Mouse (Mus musculus): ENCODE results near the gene Nfyc. TPM values are rescaled to one million over a fixed set of nuclear protein-coding genes. Genes with fewer than 3 reads are reported as not detected.

The Nfyc gene
- polyA plus RNA-seq, 1 experiment, result 43.7 TPM

DNA sequence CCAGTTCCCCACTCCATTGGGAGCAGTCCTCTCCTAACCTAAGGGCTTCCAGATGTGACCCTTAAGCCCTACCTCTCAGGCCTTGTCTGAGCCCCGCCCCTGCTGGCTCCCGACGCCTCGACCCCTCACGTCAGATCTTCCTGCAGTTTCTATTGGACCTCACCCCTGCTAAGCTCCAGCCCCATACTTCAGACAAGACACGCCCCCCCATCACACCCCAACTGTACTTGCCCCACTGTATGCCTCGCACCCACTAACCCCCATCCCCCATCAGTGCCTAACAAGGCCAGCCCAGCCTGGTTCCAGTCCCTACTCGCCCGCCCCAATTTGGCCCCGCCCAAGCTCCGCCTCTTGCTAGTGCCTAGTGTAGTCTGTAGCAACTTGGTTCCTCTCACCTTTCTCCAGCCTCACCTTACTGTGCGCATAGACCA lies 115.2 kb downstream of the Nfyc start:
- peak overlapping the region; percentile 29 for H3K4me3 ChIP-seq (replicated peaks; ENCODE audit: control insufficient read depth, low read depth, low read length)
- 5% methylated on average over 12 of the region's 12 CpGs for WGBS
- H3K27ac ChIP-seq (ENCODE audit: control insufficient read depth, insufficient read depth, low read depth, low read length, poor library complexity), result no peak overlapping the region
- TF ChIP-seq CTCF (IDR thresholded peaks at IDR 0.05; ENCODE audit: control insufficient read depth, insufficient read depth, low read length), result no peak
- TF ChIP-seq POLR2A (IDR thresholded peaks at IDR 0.05; ENCODE audit: borderline replicate concordance, control insufficient read depth, low read depth, low read length), result no peak
- peaks cover 2% of the 10 kb centered on the region; the same call in 1 of the 2 replicates for H3K4me1 ChIP-seq (ENCODE audit: control insufficient read depth, insufficient read depth, low read length)

- no peak overlapping the region for H3K27ac ChIP-seq (ENCODE audit: control insufficient read depth, insufficient read depth, low read depth, low read length, poor library complexity)
- 34% methylated on average over 6 of the region's 6 CpGs for WGBS
- H3K4me1 ChIP-seq (ENCODE audit: control insufficient read depth, insufficient read depth, low read length), result peaks cover 2% of the 10 kb centered on the region; the same call in 1 of the 2 replicates
- TF ChIP-seq CTCF (IDR thresholded peaks at IDR 0.05; ENCODE audit: control insufficient read depth, insufficient read depth, low read length) (no peak), POLR2A (IDR thresholded peaks at IDR 0.05; ENCODE audit: borderline replicate concordance, control insufficient read depth, low read depth, low read length) (no peak)
- no peak overlapping the region for H3K4me3 ChIP-seq (replicated peaks; ENCODE audit: control insufficient read depth, low read depth, low read length)
These were observed 117.4 kb downstream of the Nfyc start for GRCm38 (mm10) chr4:120713856-120714497.

DNA sequence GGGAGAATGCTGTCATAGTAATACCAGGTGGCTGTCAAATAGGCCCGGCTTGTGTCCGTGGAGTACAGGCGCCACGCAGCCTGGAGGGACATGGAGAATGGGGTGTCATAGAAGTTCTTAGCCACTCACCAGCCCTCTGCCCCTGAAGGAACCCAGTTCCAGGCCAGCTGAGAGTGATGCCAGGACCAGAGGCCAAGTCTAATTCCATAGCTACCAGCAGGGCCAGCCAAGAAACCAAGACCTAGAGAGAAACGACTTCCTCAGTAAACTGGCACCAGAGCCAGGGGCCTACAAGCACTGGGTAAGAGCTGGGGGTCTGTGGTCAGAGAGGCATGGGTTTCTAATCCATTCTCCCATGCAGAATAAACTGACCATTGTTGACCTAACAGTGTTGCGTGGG lies 118.4 kb downstream of the Nfyc start:
- Histone ChIP-seq H3K4me3 (replicated peaks; ENCODE audit: control insufficient read depth, low read depth, low read length) (no peak overlapping the region), H3K27ac (ENCODE audit: control insufficient read depth, insufficient read depth, low read depth, low read length, poor library complexity) (no peak overlapping the region), H3K4me1 (ENCODE audit: control insufficient read depth, insufficient read depth, low read length) (peaks cover 2% of the 10 kb centered on the region; the same call in 1 of the 2 replicates)
- no peak for TF ChIP-seq POLR2A (IDR thresholded peaks at IDR 0.05; ENCODE audit: borderline replicate concordance, control insufficient read depth, low read depth, low read length)
- 83% methylated on average over 6 of the region's 6 CpGs for WGBS

- TF ChIP-seq POLR2A (IDR thresholded peaks at IDR 0.05; ENCODE audit: borderline replicate concordance, control insufficient read depth, low read depth, low read length) (no peak), CTCF (IDR thresholded peaks at IDR 0.05; ENCODE audit: control insufficient read depth, insufficient read depth, low read length) (no peak)
- Histone ChIP-seq H3K4me1 (ENCODE audit: control insufficient read depth, insufficient read depth, low read length) (peaks cover 2% of the 10 kb centered on the region; the same call in 1 of the 2 replicates), H3K27ac (ENCODE audit: control insufficient read depth, insufficient read depth, low read depth, low read length, poor library complexity) (no peak overlapping the region), H3K4me3 (replicated peaks; ENCODE audit: control insufficient read depth, low read depth, low read length) (no peak overlapping the region)
- 84% methylated on average over 12 of the region's 12 CpGs for WGBS
These were observed 119.1 kb downstream of the Nfyc start for GRCm38 (mm10) chr4:120712236-120712635.

Other genes starting within 250 kb of the Nfyc start
- not detected in 2 replicates for gene Gm8439, start 242.8 kb downstream of the Nfyc start, polyA plus RNA-seq (2011; ENCODE audit: insufficient read depth, insufficient read length, low replicate concordance, missing spikeins)
- gene Cited4, start 165.0 kb downstream of the Nfyc start, polyA plus RNA-seq (2011; ENCODE audit: insufficient read depth, insufficient read length, low replicate concordance, missing spikeins), result 16.7 and 18.3 TPM in 2 replicates
- gene Kcnq4, start 83.0 kb downstream of the Nfyc start, polyA plus RNA-seq (2011; ENCODE audit: insufficient read depth, insufficient read length, low replicate concordance, missing spikeins), result not detected in 2 replicates
- gene Rims3, start 23.2 kb upstream of the Nfyc start, polyA plus RNA-seq (2011; ENCODE audit: insufficient read depth, insufficient read length, low replicate concordance, missing spikeins), result 1.4 and 2.9 TPM in 2 replicates
- 7.2 and 12.4 TPM in 2 replicates for gene Exo5, start 93.4 kb upstream of the Nfyc start, polyA plus RNA-seq (2011; ENCODE audit: insufficient read depth, insufficient read length, low replicate concordance, missing spikeins)
- gene Zfp69, start 120.1 kb upstream of the Nfyc start, polyA plus RNA-seq (2011; ENCODE audit: insufficient read depth, insufficient read length, low replicate concordance, missing spikeins), result 2.4 and 3.6 TPM in 2 replicates
- 43.1 and 60.0 TPM in 2 replicates for gene Smap2, start 185.7 kb upstream of the Nfyc start, polyA plus RNA-seq (2011; ENCODE audit: insufficient read depth, insufficient read length, low replicate concordance, missing spikeins)
- not detected in 2 replicates for gene Col9a2, start 207.8 kb upstream of the Nfyc start, polyA plus RNA-seq (2011; ENCODE audit: insufficient read depth, insufficient read length, low replicate concordance, missing spikeins)

Data from bone marrow, adult 2 months (tissue).